Mouse (Mus musculus): ENCODE data around the gene Lrrc27. TPM values are rescaled to one million over a fixed set of nuclear protein-coding genes. Genes with fewer than 3 reads are reported as not detected.
A peak's percentile ranks its signal among the peaks of the same experiment; 100 is the strongest.

The Lrrc27 gene
- total and polyA plus RNA-seq, 2 experiments from 2014 or later, result 2.8 to 5.1 TPM

GRCm38 (mm10) chr7:139276150-139276549 lies 63.4 kb downstream of the Lrrc27 start:
- TF ChIP-seq CTCF (IDR thresholded peaks at IDR 0.05; ENCODE audit: low read depth), result no peak
- Histone ChIP-seq H3K27me3 (ENCODE audit: insufficient read depth, low read length) (no peaks in the 10 kb centered on the region), H3K4me2 (ENCODE audit: low read depth, low read length) (no peak overlapping the region), H3K4me3 (ENCODE audit: low read length) (no peak overlapping the region), H3K9ac (replicated peaks; ENCODE audit: low read length) (no peak overlapping the region), H3K27ac (no peak overlapping the region), H3K9me3 (ENCODE audit: low read length) (no peaks in the 10 kb centered on the region), H3K4me1 (ENCODE audit: insufficient read depth, low read length) (peaks cover 3% of the 10 kb centered on the region; the same call in 1 of the 2 replicates), H3K36me3 (ENCODE audit: insufficient read depth, low read length) (no peaks in the 10 kb centered on the region)
- DNase-seq (ENCODE audit: low spot score) (no peak), ATAC-seq (no peak)
- WGBS, result 76% methylated on average over 10 of the region's 10 CpGs

- H3K9ac ChIP-seq (replicated peaks; ENCODE audit: low read length), result no peak overlapping the region
- H3K27me3 ChIP-seq (ENCODE audit: insufficient read depth, low read length), result no peaks in the 10 kb centered on the region
- TF ChIP-seq CTCF (IDR thresholded peaks at IDR 0.05; ENCODE audit: low read depth), result no peak
- H3K4me3 ChIP-seq (ENCODE audit: low read length), result no peak overlapping the region
- DNase-seq (ENCODE audit: low spot score), result no peak
- H3K27ac ChIP-seq, result no peak overlapping the region
- ATAC-seq, result no peak
- H3K36me3 ChIP-seq (ENCODE audit: insufficient read depth, low read length), result no peaks in the 10 kb centered on the region
- WGBS, result 68% methylated on average over 7 of the region's 7 CpGs
- no peaks in the 10 kb centered on the region for H3K9me3 ChIP-seq (ENCODE audit: low read length)
- no peak overlapping the region for H3K4me2 ChIP-seq (ENCODE audit: low read depth, low read length)
- H3K4me1 ChIP-seq (ENCODE audit: insufficient read depth, low read length), result peaks cover under 1% of the 10 kb centered on the region; the same call in 1 of the 2 replicates
Measured at GRCm38 (mm10) chr7:139277536-139277935, 64.7 kb downstream of the Lrrc27 start.

GRCm38 (mm10) chr7:139279571-139279970 lies 66.8 kb downstream of the Lrrc27 start:
- no peak overlapping the region for H3K4me3 ChIP-seq (ENCODE audit: low read length)
- ATAC-seq (peak; percentile 28; the same call in 1 of the 2 replicates), DNase-seq (ENCODE audit: low spot score) (peak; percentile 36)
- H3K27me3 ChIP-seq (ENCODE audit: insufficient read depth, low read length), result no peaks in the 10 kb centered on the region
- WGBS, result 60% methylated on average over 5 of the region's 5 CpGs
- no peak overlapping the region for H3K9ac ChIP-seq (replicated peaks; ENCODE audit: low read length)
- no peak overlapping the region for H3K4me2 ChIP-seq (ENCODE audit: low read depth, low read length)
- no peak overlapping the region for H3K27ac ChIP-seq
- TF ChIP-seq CTCF (IDR thresholded peaks at IDR 0.05; ENCODE audit: low read depth), result no peak
- H3K36me3 ChIP-seq (ENCODE audit: insufficient read depth, low read length), result no peaks in the 10 kb centered on the region
- H3K9me3 ChIP-seq (ENCODE audit: low read length), result no peaks in the 10 kb centered on the region
- H3K4me1 ChIP-seq (ENCODE audit: insufficient read depth, low read length), result no peaks in the 10 kb centered on the region

- no peaks in the 10 kb centered on the region for H3K4me1 ChIP-seq (ENCODE audit: insufficient read depth, low read length)
- TF ChIP-seq CTCF (IDR thresholded peaks at IDR 0.05; ENCODE audit: low read depth), result no peak
- no peak for ATAC-seq
- H3K9me3 ChIP-seq (ENCODE audit: low read length), result no peaks in the 10 kb centered on the region
- no peaks in the 10 kb centered on the region for H3K27me3 ChIP-seq (ENCODE audit: insufficient read depth, low read length)
- WGBS, result 87% methylated on average over 1 of the region's 1 CpGs
- H3K27ac ChIP-seq, result no peak overlapping the region
- H3K4me2 ChIP-seq (ENCODE audit: low read depth, low read length), result no peak overlapping the region
- H3K9ac ChIP-seq (replicated peaks; ENCODE audit: low read length), result no peak overlapping the region
- H3K4me3 ChIP-seq (ENCODE audit: low read length), result no peak overlapping the region
- peak; percentile 18 for DNase-seq (ENCODE audit: low spot score)
- H3K36me3 ChIP-seq (ENCODE audit: insufficient read depth, low read length), result no peaks in the 10 kb centered on the region
Measured at GRCm38 (mm10) chr7:139280044-139280443, 67.3 kb downstream of the Lrrc27 start.

GRCm38 (mm10) chr7:139281195-139281594 lies 68.4 kb downstream of the Lrrc27 start:
- 20% methylated on average over 2 of the region's 2 CpGs for WGBS

GRCm38 (mm10) chr7:139282037-139282436 lies 69.2 kb downstream of the Lrrc27 start:
- ATAC-seq (no peak), DNase-seq (ENCODE audit: low spot score) (no peak)
- no peaks in the 10 kb centered on the region for H3K4me1 ChIP-seq (ENCODE audit: insufficient read depth, low read length)
- no peak overlapping the region for H3K4me2 ChIP-seq (ENCODE audit: low read depth, low read length)
- H3K27ac ChIP-seq, result no peak overlapping the region
- no peaks in the 10 kb centered on the region for H3K36me3 ChIP-seq (ENCODE audit: insufficient read depth, low read length)
- no peaks in the 10 kb centered on the region for H3K9me3 ChIP-seq (ENCODE audit: low read length)
- WGBS, result 74% methylated on average over 3 of the region's 3 CpGs
- TF ChIP-seq CTCF (IDR thresholded peaks at IDR 0.05; ENCODE audit: low read depth), result no peak
- no peaks in the 10 kb centered on the region for H3K27me3 ChIP-seq (ENCODE audit: insufficient read depth, low read length)
- H3K9ac ChIP-seq (replicated peaks; ENCODE audit: low read length), result no peak overlapping the region
- H3K4me3 ChIP-seq (ENCODE audit: low read length), result no peak overlapping the region

More at GRCm38 (mm10) chr7:139281195-139281594, 68.4 kb downstream of the Lrrc27 start:
- Histone ChIP-seq H3K4me1 (ENCODE audit: insufficient read depth, low read length) (no peaks in the 10 kb centered on the region), H3K9me3 (ENCODE audit: low read length) (no peaks in the 10 kb centered on the region), H3K27me3 (ENCODE audit: insufficient read depth, low read length) (no peaks in the 10 kb centered on the region), H3K36me3 (ENCODE audit: insufficient read depth, low read length) (no peaks in the 10 kb centered on the region), H3K9ac (replicated peaks; ENCODE audit: low read length) (no peak overlapping the region), H3K27ac (no peak overlapping the region), H3K4me3 (ENCODE audit: low read length) (no peak overlapping the region), H3K4me2 (ENCODE audit: low read depth, low read length) (no peak overlapping the region)
- TF ChIP-seq CTCF (IDR thresholded peaks at IDR 0.05; ENCODE audit: low read depth), result no peak
- DNase-seq (ENCODE audit: low spot score) (no peak), ATAC-seq (peak; percentile 49; the same call in 1 of the 2 replicates)

GRCm38 (mm10) chr7:139285295-139285943 lies 72.6 kb downstream of the Lrrc27 start:
- no peak overlapping the region for H3K4me3 ChIP-seq (ENCODE audit: low read length)

More at GRCm38 (mm10) chr7:139285295-139285943, 72.6 kb downstream of the Lrrc27 start:
- Histone ChIP-seq H3K9ac (replicated peaks; ENCODE audit: low read length) (no peak overlapping the region), H3K4me1 (ENCODE audit: insufficient read depth, low read length) (no peaks in the 10 kb centered on the region), H3K36me3 (ENCODE audit: insufficient read depth, low read length) (no peaks in the 10 kb centered on the region), H3K27me3 (ENCODE audit: insufficient read depth, low read length) (no peaks in the 10 kb centered on the region), H3K4me2 (ENCODE audit: low read depth, low read length) (no peak overlapping the region), H3K27ac (no peak overlapping the region), H3K9me3 (ENCODE audit: low read length) (no peaks in the 10 kb centered on the region)
- ATAC-seq (no peak), DNase-seq (ENCODE audit: low spot score) (no peak)
- no peak for TF ChIP-seq CTCF (IDR thresholded peaks at IDR 0.05; ENCODE audit: low read depth)
- 71% methylated on average over 16 of the region's 16 CpGs for WGBS
